ENCODE assay signal across 8 mouse cellular contexts in genomic region chr19:5294972-5295735, GRCm38 (mm10). TPM values are rescaled to one million over a fixed set of nuclear protein-coding genes. Genes with fewer than 3 reads are reported as not detected.
DNase-seq lines count a peak whose midpoint lies in the region; ATAC-seq lines count a peak whose summit lies in the region.

Sf3b2 (minus strand) TSS chr19:5295455.

- WGBS in hindbrain, embryonic 16.5 days = 0% methylated on average over 46 of the region's 46 CpGs
- under 1% methylated on average over 46 of the region's 46 CpGs for WGBS in macrophage (ENCODE audit: missing documents)

- H3K4me1 ChIP-seq in hindbrain, embryonic 16.5 days (ENCODE audit: control insufficient read depth, insufficient read depth, low read depth, low read length) = peaks cover 32% of the 10 kb centered on the region

- peaks cover 17% of the 10 kb centered on the region for H3K36me3 ChIP-seq in hindbrain, embryonic 16.5 days (ENCODE audit: control insufficient read depth, insufficient read depth, low read length)
- peaks cover 23% of the 10 kb centered on the region for H3K36me3 ChIP-seq in macrophage (ENCODE audit: inconsistent target)

- H3K9me3 ChIP-seq in hindbrain, embryonic 16.5 days (ENCODE audit: control insufficient read depth, low read length) = no peaks in the 10 kb centered on the region

- DNase-seq in WW6 (ENCODE audit: low read depth, low spot score) = peak; percentile 97
- peak; percentile 93 to 98 for DNase-seq in cerebellum, postnatal 4 days (ENCODE audit: low spot score in 2 of 2)
- DNase-seq in gastrocnemius, adult 18-20 months (ENCODE audit: low spot score) = peak; percentile 99
- peak; percentile 99 for DNase-seq in left cerebral cortex, adult 18-20 months (ENCODE audit: low spot score in 2 of 2)
- peak; percentile 99 for DNase-seq in right cerebral cortex, adult 18-20 months
- DNase-seq in urinary bladder, postnatal 10 days (ENCODE audit: low spot score) = peak; percentile 93

- peak within 1 kb of the TSS; percentile 87 for H3K4me2 ChIP-seq in hindbrain, embryonic 16.5 days (ENCODE audit: low read length)

- peaks cover 24% of the 10 kb centered on the region for H3K79me2 ChIP-seq in macrophage (ENCODE audit: inconsistent target)

- peak; percentile 96 for ATAC-seq in hindbrain, embryonic 16.5 days

- peak within 1 kb of the TSS; percentile 93 for H3K27ac ChIP-seq in hindbrain, embryonic 16.5 days (ENCODE audit: low read depth, low read length)
- peak within 1 kb of the TSS; percentile 55 for H3K27ac ChIP-seq in macrophage

- H3K27me3 ChIP-seq in hindbrain, embryonic 16.5 days (replicated peaks; ENCODE audit: control insufficient read depth, insufficient read depth, low read length) = no peaks in the 10 kb centered on the region

- peak within 1 kb of the TSS; percentile 92 for H3K9ac ChIP-seq in hindbrain, embryonic 16.5 days (ENCODE audit: low read depth, low read length)

- H3K4me3 ChIP-seq in hindbrain, embryonic 16.5 days (ENCODE audit: low read length) = peak within 1 kb of the TSS; percentile 90
- H3K4me3 ChIP-seq in macrophage (ENCODE audit: inconsistent target) = peak within 1 kb of the TSS; percentile 74

RNA-seq across cellular contexts. Expression of gene Sf3b2, which starts in this region (rescaled TPM):
- total RNA-seq in gastrocnemius, adult 18-20 months (2021) = 10 to 100 TPM; 66.7 to 68.2 TPM
- polyA plus RNA-seq in hindbrain, embryonic 16.5 days (2015; fragmentation: Nextera tagmentation; extraction: Ambion mirVana) = 308 and 315 TPM in 2 replicates
- 100 to 1,000 TPM; 209 to 213 TPM for total RNA-seq in left cerebral cortex, adult 18-20 months (2021)
- total RNA-seq in macrophage (2018; cell fraction: chromatin; rRNA removed) = 100 to 1,000 TPM in 22 of 26 experiments, 10 to 100 TPM in 4; 59.9 to 238 (median 176) TPM
- 100 to 1,000 TPM; 106 to 183 (median 148) TPM for total RNA-seq in macrophage (2018; cell fraction: cytosol; rRNA removed)
- 100 to 1,000 TPM in 25 of 26 experiments, 10 to 100 TPM in 1; 95.7 to 229 (median 165) TPM for total RNA-seq in macrophage (2018; cell fraction: nucleus; rRNA removed)
- polyA plus RNA-seq in macrophage (2018) = 131 to 171 TPM (median 133 TPM) in 3 replicates

Comparison
In these comparisons a context has a peak if more than half of its experiments do, and no peak if none do; other contexts are left out.
1. Peak in every context shown above with its lines: DNase-seq, ATAC-seq, H3K4me3 ChIP-seq and H3K27ac ChIP-seq.